Mouse (Mus musculus) right cerebral cortex, postnatal 36 days (tissue): ENCODE results near the gene Apopt1.

Experiments
- DNase-seq, 2 experiments: peaks; one replicate each; pipeline ENCODE4 v3.0.0; 2022; ENCODE audit warnings: low spot score in 2 of 2, mixed read lengths in 1 of 2

The Apopt1 gene

DNA sequence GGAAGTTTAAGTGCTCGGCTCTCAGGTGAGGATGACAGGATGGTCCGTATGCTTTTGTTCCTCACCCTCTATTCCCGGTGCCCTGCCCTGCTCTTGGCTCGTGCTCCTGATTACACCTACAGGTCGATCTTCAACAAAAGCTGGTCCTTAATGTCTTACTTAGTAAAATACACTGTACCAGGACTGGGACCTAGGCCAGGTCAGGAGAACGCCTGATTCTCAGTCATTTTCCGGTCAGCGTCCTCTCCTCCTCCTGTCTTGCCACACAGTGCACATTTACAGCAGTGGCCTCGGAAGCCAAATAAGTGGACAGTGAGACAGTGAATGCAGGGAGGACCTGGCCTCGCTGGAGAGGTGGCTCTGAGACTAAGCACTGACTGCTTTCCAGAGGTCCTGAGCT is 57.6 kb downstream of the Apopt1 start:
- DNase-seq, result no peak

DNA sequence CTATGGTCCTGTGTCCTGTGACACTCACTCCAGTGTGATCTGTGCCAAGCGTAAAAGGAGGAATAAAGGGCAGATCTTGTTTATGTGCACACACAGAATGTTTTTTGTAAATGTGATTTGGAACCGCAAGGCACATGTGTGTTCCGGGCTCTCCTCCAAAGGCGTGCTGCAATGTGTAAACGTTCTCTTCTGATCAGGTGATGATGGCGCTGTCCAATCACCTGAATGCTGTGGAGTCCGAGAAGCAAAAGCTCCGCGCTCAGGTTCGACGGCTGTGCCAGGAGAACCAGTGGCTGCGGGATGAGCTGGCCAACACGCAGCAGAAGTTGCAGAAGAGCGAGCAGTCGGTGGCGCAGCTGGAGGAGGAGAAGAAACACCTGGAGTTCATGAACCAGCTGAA is 61.1 kb downstream of the Apopt1 start:
- no peak for DNase-seq

DNA sequence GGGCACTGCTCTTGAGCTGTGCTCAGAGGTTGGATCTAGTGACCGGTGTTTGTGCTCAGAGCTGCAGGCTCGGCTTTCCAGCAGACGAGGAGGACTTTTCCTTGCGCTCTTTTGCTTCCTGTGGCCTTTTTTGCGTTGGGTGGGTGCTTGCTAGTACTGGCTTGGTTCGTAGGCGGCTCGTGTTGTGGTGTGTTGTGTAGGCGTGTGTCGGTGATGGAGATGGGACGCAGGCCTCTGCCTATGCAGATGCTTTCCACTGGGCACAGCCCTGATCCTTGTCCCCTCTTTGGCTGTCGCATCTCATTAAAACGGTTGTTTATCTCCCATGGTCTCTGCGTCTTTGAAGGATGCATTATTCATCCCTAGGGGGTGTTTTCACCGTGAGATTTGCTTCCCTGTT is 61.8 kb downstream of the Apopt1 start:
- no peak for DNase-seq

DNA sequence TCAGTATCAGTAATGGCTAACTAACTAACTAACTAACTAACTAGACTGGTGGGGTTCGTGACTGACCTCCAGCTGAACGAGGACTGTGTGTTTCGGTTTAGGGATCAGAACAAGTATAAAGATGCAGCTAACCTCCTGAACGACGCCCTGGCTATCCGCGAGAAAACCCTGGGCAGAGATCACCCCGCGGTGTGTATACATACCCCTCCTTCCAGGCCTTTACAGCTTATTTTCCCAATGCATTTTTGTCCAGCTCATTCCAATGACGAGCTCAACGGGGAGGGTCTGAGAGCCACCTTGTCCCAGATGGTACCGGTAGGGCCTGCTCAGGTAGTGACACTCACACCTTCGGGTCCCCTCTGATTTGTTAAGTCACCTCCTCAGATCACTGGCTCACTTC is 64.9 kb downstream of the Apopt1 start:
- DNase-seq, result no peak

DNA sequence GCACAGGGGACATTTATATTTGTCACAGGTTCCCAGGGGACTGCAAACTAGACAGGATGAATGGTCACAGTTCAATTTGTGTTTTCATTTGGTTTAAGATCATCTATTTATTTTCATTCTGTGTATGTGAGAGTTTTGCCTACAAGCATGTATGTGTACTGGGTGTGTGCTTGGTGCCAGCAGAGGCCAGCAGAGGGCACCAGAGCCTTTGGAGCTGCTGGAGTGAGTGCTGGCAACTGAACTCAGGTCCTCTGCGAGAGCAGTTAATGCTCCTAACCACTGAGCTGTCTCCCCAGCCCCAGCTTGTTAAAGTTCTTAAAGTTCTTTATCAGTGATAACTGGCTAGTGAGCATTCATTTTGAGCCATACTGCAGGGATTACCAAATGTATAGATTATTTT is 66.5 kb downstream of the Apopt1 start:
- DNase-seq, result no peak

DNA sequence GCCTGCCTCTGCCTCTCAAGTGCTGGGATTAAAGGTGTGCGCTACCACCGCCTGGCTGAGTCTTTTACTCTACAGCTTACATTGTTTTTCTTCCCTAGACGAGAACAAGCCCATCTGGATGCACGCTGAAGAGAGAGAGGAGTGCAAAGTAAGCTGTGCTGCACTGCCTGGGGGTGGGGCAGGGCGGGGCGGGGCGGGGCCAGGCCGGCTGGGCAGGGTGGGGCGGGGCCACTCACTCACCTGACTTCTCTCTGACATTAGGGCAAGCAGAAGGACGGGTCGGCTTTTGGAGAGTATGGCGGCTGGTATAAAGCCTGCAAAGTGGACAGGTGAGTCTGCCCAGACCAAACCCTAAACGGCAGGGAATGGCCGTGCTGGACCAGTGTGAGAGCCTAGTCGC is 72.1 kb downstream of the Apopt1 start:
- DNase-seq, result no peak

DNA sequence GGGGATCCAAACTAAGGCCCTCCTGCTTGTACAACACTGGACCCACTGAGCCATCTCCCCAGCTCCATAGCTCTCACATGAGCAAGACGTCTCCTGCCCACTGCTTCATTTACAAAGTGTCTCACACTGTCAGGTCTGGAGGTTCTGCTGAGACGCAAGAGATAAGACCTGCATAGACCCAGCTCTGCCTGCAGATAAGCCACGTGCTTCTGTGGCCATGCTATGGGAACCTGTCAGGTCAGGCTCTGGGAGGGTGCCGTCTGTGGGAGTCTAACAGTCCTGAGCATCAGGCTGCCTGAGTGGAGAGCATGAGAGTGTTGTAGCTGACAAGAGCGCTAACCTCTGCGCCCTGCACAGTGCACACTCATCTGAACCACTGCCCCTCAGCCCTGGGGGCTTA is 74.0 kb downstream of the Apopt1 start:
- DNase-seq, result no peak

DNA sequence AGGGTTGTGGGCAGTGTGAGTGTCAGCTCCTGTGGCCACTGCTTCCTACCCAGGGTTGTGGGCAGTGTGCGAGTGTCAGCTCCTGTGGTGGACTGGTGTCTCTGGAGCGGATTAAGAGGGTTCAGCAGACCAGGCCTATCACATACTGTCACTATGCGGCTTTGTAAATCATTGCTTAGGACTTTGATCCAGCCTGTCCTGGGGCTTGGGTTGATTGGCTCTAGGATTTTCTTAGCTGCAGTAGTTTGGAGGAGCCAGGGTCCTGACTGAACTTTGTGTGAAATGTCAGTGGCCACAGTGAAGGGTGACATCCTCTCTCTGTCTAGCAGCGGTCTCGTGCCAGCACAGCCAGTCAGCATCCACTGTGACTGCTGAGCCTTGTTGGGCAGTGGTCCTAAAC is 77.0 kb downstream of the Apopt1 start:
- no peak for DNase-seq

DNA sequence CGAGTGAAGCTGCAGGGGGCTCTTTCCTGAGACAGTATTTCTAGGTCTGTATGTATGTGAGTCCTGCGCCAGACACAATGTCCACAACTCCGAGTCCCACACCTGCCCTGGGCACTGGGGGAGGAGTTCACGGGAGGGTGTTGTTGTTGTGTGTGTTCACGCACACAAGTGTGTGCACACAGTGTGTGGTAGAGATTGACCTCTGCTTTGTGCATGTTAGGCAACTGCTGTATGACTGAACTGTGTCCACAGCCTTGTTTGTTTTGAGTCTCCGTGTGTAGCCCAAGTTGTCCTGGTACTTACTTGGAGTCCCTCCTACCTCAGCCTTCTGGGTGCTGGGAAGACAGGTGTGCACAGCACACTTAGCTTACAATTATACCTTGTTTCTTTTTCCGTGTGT is 77.6 kb downstream of the Apopt1 start:
- no peak for DNase-seq

DNA sequence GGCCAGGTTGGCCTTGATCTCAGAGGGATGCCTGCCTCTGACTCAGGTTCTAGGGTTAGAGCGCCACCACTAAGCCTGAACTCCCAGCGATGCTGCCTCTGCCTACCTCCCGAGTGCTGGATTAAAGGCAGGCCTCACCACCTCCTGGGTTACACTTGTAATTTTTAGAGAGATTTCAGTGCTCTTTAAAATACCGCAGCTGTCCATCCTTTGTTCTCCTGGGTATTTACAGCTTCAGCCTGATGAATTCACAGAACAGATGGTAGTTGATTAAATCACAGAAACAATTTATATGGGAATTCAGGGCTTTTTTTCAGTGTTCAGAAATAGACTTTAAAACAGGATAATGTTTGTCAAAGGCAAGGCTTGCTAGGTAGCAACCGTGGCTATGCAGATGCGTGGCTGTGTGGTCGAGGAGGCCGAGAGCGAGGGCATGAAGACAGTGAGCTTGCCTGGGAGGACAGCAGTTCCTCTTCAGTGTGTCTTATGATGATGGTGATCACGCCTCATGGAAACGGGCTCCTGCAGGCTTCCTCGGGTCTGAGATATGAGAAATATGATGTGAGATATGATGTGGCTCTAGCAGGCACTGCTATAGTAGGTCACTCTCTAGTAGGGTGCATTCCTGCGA is 78.5 kb downstream of the Apopt1 start:
- DNase-seq, result peak in 1 of 2 experiments; percentile 51

DNA sequence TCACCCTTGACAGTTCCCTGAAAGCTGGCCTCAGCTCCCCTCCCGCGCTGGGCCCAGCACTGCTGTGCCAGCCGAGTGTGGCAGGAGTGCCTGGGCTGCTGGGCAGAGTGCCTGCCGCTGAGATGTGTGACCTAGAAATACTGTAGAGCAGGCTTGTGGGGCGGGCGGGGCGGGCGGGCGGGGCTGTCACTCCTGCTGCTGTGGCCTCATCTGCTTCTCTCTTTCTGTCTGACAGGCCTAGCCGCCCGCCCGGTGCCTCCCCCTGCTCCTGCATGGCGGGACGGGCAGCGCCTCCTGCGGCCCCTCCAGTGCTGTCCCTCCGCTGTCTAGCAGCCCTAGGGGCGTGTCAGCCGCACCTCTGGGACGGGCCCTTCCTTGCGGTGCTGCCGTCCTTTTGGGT is 81.0 kb downstream of the Apopt1 start:
- DNase-seq, result no peak

DNA sequence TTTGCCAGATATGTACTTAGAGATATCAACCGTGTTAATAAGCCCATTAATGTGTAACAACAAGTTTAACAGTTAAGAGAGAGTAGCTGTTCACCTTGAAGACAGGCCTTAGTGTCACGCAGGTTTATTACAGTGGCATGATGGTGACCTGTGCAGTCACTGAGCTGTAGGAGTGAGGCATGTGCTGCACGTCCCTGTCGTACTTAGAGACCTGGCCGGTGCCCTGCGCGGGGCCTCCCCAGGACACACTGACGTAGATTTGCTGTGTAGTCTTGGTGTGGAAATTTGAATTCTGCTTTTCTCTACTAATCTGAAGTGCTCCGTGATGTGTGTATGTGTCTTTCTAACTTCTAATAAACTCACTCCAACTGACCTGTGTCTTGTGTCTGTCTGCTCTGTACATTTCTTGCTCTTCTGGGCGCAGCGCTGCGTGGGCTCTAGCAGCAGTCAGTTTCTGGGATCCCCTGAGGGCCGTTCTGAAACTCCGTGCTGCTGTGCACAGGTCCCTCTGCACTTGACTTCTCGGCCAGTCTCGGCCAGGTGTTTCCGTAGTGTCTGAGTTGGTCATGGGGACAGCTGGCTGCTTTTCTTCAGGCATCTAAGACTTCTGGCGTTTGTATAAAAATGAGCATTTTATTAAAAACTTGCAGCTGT is 81.6 kb downstream of the Apopt1 start:
- no peak for DNase-seq

DNA sequence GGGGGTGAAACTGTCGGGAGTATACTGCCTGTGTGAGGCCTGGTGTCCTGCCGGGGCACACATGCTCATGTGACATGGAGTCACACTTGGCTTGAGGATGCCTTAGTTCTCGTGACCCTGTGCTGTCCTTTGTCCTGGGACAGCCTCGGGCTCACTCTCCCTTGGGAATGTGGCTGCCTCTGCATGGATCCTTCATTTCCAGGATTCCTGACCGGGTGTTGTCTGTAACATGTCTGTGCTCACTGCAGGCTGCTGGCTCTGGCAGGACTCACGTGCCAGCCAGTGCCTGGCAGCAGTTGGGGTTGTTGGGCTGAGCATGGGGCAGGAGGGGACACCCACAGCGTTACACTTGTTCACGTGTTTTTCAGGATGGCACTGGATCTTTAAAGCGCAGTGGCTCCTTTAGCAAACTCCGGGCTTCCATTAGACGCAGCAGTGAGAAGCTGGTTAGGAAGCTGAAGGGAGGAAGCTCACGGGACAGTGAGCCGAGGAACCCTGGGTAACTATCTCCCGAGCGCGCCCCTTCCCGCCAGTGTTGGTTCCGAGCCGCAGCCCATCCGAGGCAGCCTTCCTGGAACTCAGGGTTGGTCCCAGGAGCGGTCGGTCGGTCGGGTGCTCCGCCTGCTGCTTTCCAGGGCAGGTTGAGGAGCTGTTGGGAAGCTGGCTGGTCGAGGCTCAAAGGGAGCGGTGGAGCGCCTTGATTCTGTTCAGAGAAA is 82.3 kb downstream of the Apopt1 start:
- no peak for DNase-seq

DNA sequence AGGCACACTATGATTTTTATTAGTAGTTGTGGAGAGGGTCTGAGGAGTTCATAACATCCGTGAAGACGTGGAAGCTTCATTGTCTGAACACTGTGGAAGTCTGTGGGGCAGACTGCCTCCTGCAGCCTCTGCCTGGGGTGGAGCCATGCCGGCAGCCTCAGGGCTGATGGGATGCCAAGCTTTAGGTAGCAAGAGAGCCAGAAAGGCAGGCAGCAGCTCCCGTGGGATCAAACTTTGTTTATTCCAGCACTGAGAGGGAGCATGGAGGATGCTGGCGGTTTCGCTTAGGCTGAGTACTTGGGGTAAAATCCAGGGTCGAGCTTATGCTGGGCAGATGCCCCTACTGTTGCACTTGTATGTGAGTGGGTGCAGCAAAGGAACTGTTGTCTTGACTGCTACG is 84.2 kb downstream of the Apopt1 start:
- DNase-seq, result no peak

DNA sequence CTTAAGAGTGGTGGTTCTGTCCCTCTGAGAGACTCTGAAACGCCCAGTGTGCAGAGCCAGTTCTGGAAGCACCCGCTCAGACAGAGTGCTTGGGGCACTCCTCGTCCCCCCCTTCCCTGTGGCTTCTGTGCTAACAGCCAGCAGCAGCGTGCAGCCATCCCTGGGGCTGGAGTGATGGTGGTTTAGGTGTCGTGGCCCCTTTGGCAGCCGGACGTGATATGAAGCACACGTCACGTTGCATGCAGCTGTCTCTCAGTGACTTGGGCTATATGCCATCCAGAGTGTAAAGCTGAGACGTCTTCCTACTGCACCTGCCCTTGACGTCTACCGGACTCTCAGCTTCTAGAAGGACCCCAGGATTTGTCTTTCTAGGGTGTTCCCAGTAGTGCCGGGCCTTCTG is 85.4 kb downstream of the Apopt1 start:
- DNase-seq, result no peak

DNA sequence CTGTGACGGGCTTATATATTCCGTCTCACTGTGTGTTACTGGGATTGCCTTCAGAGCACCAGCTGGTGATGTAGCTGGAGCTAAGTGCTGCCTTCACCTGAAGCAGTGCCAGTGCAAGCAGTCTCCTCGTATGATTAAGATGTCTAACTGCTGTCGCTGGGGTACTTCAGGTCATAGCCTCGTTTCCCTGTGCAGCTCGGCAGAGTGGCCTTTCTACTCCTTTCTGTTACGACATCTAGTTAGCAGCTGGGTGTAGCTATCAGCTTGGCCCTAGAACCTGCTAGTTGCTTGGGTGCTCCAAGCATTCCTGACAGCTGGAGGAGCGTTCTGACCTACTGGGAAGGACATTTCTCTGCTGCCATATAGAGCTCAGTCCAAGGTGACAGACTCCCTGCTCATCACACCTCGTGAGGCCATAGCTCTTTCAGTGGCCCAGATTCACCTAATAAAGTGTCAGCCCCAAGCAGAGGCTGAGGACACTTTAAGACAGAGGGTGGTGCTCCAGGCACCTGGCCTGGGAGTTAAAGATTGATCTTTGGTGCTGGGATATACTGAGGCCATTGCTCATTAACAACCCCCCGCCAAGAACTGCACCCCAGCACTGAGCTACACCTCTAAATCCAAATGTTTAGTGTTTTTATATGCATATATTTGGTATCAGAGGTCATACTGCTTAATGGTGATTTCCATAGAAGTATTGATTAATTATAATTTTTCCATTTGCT is 87.6 kb downstream of the Apopt1 start:
- DNase-seq, result no peak

DNA sequence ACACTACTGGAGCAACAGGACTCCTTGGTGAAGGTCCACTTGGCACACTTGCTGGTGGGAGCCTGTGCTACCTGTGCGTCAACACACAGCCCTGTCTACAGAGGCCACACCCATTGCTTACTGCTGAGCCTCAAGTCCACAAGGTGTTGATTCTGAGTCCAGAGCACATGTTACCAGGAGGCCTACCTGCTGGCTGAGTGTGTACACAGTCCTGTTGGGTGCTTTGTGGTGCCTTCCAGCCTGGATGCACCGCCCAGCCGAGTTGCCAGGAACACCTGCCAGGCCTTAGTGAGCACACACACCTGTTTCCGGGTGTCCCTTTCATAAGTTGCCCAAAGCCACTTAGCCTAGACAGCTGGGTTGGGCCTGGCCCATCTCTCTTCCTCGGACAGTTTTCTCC is 90.5 kb downstream of the Apopt1 start:
- no peak for DNase-seq
